Mouse (Mus musculus) forebrain, embryonic 15.5 days (tissue): ENCODE results near the gene Vax1. TPM values are rescaled to one million over a fixed set of nuclear protein-coding genes. Genes with fewer than 3 reads are reported as not detected.
A peak's percentile ranks its signal among the peaks of the same experiment; 100 is the strongest.

Experiments used
- ATAC-seq: fragments of 200-750 bp; cut with Nextera tagmentation; replicated peaks from 2 replicates; pipeline ENCODE4 v1.8.0; 2017; ENCODE audit warnings: mild to moderate bottlenecking, moderate TSS enrichment, moderate library complexity
- H3K27ac ChIP-seq: fragments of 300-500 bp; sonication (generic); replicated peaks from 2 replicates; pipeline ENCODE4 v1.5.1; 2015; ENCODE audit warnings: mild to moderate bottlenecking, inconsistent platforms
- H3K27me3 ChIP-seq: fragments of 300-500 bp; sonication (generic); 2 replicates; pipeline ENCODE4 v1.6.1; 2015; ENCODE audit warnings: inconsistent platforms
- H3K36me3 ChIP-seq: fragments of 300-500 bp; sonication (generic); 2 replicates; pipeline ENCODE4 v1.6.1; 2015; ENCODE audit warnings: mild to moderate bottlenecking, inconsistent platforms
- H3K4me1 ChIP-seq: fragments of 300-500 bp; sonication (generic); 2 replicates; pipeline ENCODE4 v1.6.1; 2015; ENCODE audit warnings: inconsistent platforms
- H3K4me2 ChIP-seq: fragments of 300-500 bp; sonication (generic); replicated peaks from 2 replicates; pipeline ENCODE4 v1.6.1; 2015; ENCODE audit warnings: mild to moderate bottlenecking, inconsistent platforms
- H3K4me3 ChIP-seq: fragments of 300-500 bp; sonication (generic); 2 replicates; pipeline ENCODE4 v1.5.1; 2015; ENCODE audit warnings: mild to moderate bottlenecking, inconsistent platforms
- H3K9ac ChIP-seq: fragments of 300-500 bp; sonication (generic); replicated peaks from 2 replicates; pipeline ENCODE4 v1.6.1; 2015; ENCODE audit warnings: mild to moderate bottlenecking, inconsistent platforms
- H3K9me3 ChIP-seq: fragments of 300-500 bp; sonication (generic); 2 replicates; pipeline ENCODE4 v1.6.1; 2016; ENCODE audit warnings: inconsistent platforms
- WGBS: fragments of 180-500 bp; shearing (Covaris S2); methylation state at CpG from one replicate; pipeline ENCODE4 v1.1.7; 2015; ENCODE audit warnings: mixed read lengths; 5-methylcytosine and 5-hydroxymethylcytosine counted together
- polyA plus RNA-seq: library from polyadenylated mRNA; unstranded; fragments of >200 nt; fragmentation: Nextera tagmentation; extraction: Ambion mirVana; gene quantifications from 2 replicates; pipeline ENCODE4 v1.2.1, GENCODE M21; 2015

Gene Vax1
- polyA plus RNA-seq, 1 experiment from 2014 or later: 5.5 TPM

GRCm38 (mm10) chr19:59191123-59191505, 21.3 kb upstream of the Vax1 start:
- Histone ChIP-seq H3K27me3 (peaks cover 71% of the 10 kb centered on the region), H3K4me3 (no peak overlapping the region), H3K9me3 (no peaks in the 10 kb centered on the region), H3K36me3 (no peaks in the 10 kb centered on the region), H3K27ac (no peak overlapping the region), H3K4me2 (no peak overlapping the region), H3K9ac (no peak overlapping the region), H3K4me1 (peaks cover 12% of the 10 kb centered on the region)
- no peak for ATAC-seq
- WGBS: 10% methylated on average over 4 of the region's 4 CpGs

DNA sequence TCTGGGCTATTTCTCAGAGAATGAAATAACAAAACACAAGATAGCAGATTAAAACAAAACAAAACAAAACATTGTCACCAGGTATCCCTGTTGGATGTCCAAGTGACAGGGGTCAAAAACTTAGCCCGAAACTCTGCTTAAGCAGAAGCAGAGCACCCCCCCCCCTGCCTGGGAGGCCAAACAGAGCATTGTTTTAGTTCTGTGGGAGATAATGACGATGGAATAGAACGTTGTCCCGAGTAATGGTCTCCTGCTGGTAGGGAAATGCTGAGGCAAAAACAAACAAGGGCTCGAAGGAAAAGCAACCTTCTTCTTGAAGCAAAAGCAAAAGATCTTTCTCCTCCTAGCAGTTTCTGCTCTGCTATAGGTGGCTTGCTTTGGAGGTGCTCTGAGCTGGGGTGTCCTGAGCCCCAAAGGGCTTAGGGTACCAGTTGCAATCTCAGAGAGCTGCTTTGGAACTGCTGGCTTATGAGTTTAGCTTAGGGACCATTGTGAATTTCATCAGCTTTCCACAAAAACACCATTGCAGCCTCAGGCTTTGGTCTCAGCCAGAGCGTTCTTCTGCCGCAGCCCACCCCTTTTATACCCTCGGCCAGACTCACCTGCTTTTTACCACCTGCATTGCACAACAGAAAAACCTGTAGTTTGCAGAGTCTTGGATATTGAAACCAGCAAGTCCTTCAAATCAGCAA, 20.7 kb upstream of the Vax1 start:
- Histone ChIP-seq H3K27ac (no peak overlapping the region), H3K4me2 (no peak overlapping the region), H3K4me3 (no peak overlapping the region), H3K9ac (no peak overlapping the region), H3K36me3 (no peaks in the 10 kb centered on the region), H3K4me1 (peaks cover 8% of the 10 kb centered on the region), H3K27me3 (peaks cover 69% of the 10 kb centered on the region), H3K9me3 (no peaks in the 10 kb centered on the region)
- 5% methylated on average over 8 of the region's 8 CpGs for WGBS
- ATAC-seq: no peak

- H3K27me3 ChIP-seq: peaks cover 66% of the 10 kb centered on the region
- H3K9ac ChIP-seq: no peak overlapping the region
- H3K4me2 ChIP-seq: no peak overlapping the region
- peaks cover 2% of the 10 kb centered on the region for H3K4me1 ChIP-seq
- 15% methylated on average over 4 of the region's 4 CpGs for WGBS
- H3K27ac ChIP-seq: no peak overlapping the region
- H3K36me3 ChIP-seq: no peaks in the 10 kb centered on the region
- no peak for ATAC-seq
- no peak overlapping the region for H3K4me3 ChIP-seq
- H3K9me3 ChIP-seq: no peaks in the 10 kb centered on the region
Measured at GRCm38 (mm10) chr19:59188981-59189380, 19.1 kb upstream of the Vax1 start.

GRCm38 (mm10) chr19:59184000-59184399, 14.1 kb upstream of the Vax1 start:
- Histone ChIP-seq H3K36me3 (no peaks in the 10 kb centered on the region), H3K4me3 (no peak overlapping the region), H3K27me3 (peaks cover 45% of the 10 kb centered on the region), H3K9me3 (no peaks in the 10 kb centered on the region), H3K4me2 (no peak overlapping the region), H3K4me1 (no peaks in the 10 kb centered on the region), H3K9ac (no peak overlapping the region), H3K27ac (no peak overlapping the region)
- no peak for ATAC-seq
- WGBS: 40% methylated on average over 3 of the region's 3 CpGs

DNA sequence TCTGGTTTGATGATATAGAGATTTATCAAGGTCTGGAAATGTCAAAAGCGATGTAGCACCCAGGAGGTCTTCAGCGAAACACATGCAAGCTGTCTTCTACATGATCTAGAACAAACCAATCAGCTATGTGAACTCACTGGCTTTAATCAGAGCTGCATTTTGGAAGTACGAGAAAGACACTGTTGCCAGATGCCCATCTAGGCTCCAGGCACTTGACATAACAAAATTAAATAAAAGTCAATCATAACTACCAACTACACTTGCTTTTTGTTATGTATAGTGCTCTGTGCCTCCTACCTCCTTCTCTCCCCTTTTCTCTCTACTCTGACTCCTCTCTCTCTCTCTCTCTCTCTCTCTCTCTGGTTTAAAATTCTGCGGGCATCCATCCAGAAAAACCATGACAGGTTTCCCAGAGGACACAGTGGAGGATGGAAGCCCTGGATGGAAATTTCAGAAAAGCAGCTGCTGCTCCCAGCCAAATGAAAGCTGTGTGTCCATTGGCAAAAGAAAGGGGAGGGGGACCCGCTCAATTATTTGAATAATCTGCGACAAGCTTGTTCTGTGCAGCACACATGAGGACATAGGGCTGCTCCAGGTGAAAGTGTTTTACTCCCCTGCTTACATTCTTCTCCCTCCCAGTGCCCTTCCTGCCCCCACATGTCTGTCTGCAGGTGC, 3.6 kb upstream of the Vax1 start:
- ATAC-seq: no peak
- no peaks in the 10 kb centered on the region for H3K36me3 ChIP-seq
- no peaks in the 10 kb centered on the region for H3K9me3 ChIP-seq
- no peak overlapping the region for H3K9ac ChIP-seq
- peaks cover 74% of the 10 kb centered on the region for H3K27me3 ChIP-seq
- no peak overlapping the region for H3K4me2 ChIP-seq
- WGBS: 5% methylated on average over 6 of the region's 6 CpGs
- H3K27ac ChIP-seq: no peak overlapping the region
- H3K4me1 ChIP-seq: peaks cover 33% of the 10 kb centered on the region
- H3K4me3 ChIP-seq: no peak overlapping the region

DNA sequence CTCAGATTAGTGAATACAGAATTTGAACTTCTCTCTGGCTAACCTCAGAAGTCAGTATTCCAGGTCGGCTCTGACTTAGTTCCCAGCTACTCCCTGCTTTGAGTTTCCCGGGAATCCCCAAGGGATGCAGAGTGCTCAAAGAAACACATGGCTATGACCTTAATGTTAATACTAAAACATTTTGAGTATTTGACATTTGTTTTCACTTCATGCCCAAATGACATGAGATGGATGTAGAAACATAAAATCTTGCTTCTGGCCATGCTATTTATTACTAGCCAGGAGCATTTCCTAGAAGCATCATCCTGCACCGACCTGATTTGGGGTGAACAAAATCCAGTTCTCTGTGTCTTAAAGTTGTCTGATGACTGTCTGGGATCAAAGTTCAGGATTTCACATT, 2.9 kb upstream of the Vax1 start:
- peaks cover 74% of the 10 kb centered on the region for H3K27me3 ChIP-seq
- no peaks in the 10 kb centered on the region for H3K36me3 ChIP-seq
- H3K9ac ChIP-seq: no peak overlapping the region
- 2% methylated on average over 3 of the region's 3 CpGs for WGBS
- ATAC-seq: no peak
- no peak overlapping the region for H3K4me2 ChIP-seq
- no peaks in the 10 kb centered on the region for H3K9me3 ChIP-seq
- H3K4me3 ChIP-seq: no peak overlapping the region
- H3K4me1 ChIP-seq: peaks cover 36% of the 10 kb centered on the region
- H3K27ac ChIP-seq: no peak overlapping the region

GRCm38 (mm10) chr19:59171871-59172245, 2.0 kb upstream of the Vax1 start:
- peak overlapping the region; percentile 38; the same call in 1 of the 2 replicates for H3K27ac ChIP-seq
- no peak overlapping the region for H3K9ac ChIP-seq
- H3K27me3 ChIP-seq: peaks cover 75% of the 10 kb centered on the region
- no peaks in the 10 kb centered on the region for H3K36me3 ChIP-seq
- peaks cover 37% of the 10 kb centered on the region for H3K4me1 ChIP-seq
- H3K4me2 ChIP-seq: peak overlapping the region; percentile 74
- H3K4me3 ChIP-seq: peak overlapping the region; percentile 48
- ATAC-seq: no peak
- no peaks in the 10 kb centered on the region for H3K9me3 ChIP-seq
- 2% methylated on average over 19 of the region's 19 CpGs for WGBS

DNA sequence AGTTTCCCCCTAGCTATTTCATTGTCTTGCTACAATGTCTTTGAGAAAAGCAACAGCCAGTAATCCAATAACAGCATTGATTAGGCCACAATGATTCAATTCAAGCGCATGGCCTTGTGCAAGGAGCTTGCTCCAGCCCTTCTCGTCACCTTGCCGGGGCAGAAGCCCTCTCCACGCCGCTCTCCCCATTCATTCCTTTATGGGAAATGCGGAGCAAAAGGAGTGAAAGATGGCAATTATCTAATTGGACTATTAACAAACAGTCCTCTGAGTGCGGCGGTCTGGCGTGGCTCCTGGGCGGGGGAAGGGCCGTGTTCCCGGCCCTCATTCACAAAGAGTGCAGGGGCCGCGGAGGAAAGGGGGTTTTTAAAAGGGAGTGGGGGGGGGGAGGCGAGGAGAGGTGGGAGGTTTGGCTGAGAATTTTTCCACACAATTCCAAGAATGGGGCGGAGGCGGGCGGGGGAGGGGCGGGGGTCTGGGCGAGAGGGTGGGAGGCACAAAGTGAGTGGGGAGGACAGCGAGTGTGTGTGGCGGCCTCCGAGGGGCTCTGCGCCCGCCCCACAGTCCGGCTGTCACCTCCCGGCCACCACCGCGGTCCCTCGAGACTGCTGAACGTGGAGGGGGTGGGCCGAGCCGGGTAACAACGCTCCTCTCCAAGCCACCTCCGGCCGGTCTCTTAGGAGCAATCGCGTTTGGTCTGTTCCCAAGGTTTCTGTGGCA, 1.5 kb upstream of the Vax1 start:
- Histone ChIP-seq H3K4me2 (peak overlapping the region; percentile 74), H3K27ac (peak overlapping the region; percentile 74), H3K4me1 (peaks cover 42% of the 10 kb centered on the region), H3K27me3 (peaks cover 77% of the 10 kb centered on the region), H3K9ac (peak overlapping the region; percentile 22; the same call in 1 of the 2 replicates), H3K36me3 (no peaks in the 10 kb centered on the region), H3K9me3 (no peaks in the 10 kb centered on the region), H3K4me3 (peak overlapping the region; percentile 48)
- under 1% methylated on average over 37 of the region's 38 CpGs for WGBS
- ATAC-seq: peak; percentile 68

GRCm38 (mm10) chr19:59170766-59171095, 875 bp upstream of the Vax1 start:
- Histone ChIP-seq H3K9ac (peak overlapping the region; percentile 74; the same call in 1 of the 2 replicates), H3K4me1 (peaks cover 47% of the 10 kb centered on the region), H3K27ac (peak overlapping the region; percentile 74), H3K4me2 (peak overlapping the region; percentile 74), H3K27me3 (peaks cover 72% of the 10 kb centered on the region), H3K36me3 (no peaks in the 10 kb centered on the region), H3K4me3 (peak overlapping the region; percentile 48), H3K9me3 (no peaks in the 10 kb centered on the region)
- ATAC-seq: peak; percentile 29; the same call in 1 of the 2 replicates
- WGBS: 0% methylated on average over 6 of the region's 6 CpGs

DNA sequence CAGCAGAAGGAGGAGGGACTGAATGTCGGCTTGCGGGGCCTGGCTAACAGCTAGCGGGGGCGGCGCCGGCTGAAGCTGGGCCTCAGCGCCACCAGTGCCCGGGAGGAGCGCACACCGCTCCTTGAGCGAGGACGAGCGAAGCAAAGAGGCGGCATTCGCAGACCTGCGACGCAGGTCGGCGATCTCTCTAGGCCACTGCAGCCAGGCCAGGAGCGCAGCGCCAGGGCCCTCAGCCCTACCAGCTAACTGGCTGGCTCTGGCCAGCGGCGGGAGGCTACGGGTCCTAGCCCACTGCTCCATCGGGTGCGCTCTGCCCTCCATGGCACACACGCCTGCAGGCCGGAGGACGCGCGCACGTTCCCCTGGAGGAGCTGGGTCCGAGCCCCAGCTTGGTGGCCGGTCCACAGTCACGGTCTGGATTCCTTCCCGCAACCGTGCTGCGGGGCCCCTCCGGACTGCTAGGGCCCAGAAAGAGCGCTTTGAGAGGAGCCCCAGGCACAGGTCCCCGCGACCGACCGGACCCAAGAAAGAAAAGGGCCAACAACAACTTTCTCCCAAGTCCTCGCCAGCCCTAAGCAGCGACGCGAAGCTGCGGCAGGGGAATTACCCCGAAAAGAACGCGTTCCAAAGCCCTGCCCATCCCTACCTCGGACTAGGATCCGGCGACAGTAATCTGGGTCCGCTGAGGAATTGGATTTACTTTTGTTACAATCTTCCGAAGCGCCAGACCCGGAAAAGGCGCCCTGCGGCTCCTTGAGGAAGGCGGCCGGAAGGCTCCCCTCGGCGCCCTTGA, 517 bp downstream of the Vax1 start:
- no peak for ATAC-seq
- H3K4me3 ChIP-seq: peak overlapping the region; percentile 48
- WGBS: under 1% methylated on average over 65 of the region's 65 CpGs
- peak overlapping the region; percentile 74 for H3K9ac ChIP-seq
- peak overlapping the region; percentile 74 for H3K4me2 ChIP-seq
- no peaks in the 10 kb centered on the region for H3K9me3 ChIP-seq
- peak overlapping the region; percentile 74 for H3K27ac ChIP-seq
- peaks cover 68% of the 10 kb centered on the region for H3K27me3 ChIP-seq
- peaks cover 50% of the 10 kb centered on the region for H3K4me1 ChIP-seq
- H3K36me3 ChIP-seq: no peaks in the 10 kb centered on the region

DNA sequence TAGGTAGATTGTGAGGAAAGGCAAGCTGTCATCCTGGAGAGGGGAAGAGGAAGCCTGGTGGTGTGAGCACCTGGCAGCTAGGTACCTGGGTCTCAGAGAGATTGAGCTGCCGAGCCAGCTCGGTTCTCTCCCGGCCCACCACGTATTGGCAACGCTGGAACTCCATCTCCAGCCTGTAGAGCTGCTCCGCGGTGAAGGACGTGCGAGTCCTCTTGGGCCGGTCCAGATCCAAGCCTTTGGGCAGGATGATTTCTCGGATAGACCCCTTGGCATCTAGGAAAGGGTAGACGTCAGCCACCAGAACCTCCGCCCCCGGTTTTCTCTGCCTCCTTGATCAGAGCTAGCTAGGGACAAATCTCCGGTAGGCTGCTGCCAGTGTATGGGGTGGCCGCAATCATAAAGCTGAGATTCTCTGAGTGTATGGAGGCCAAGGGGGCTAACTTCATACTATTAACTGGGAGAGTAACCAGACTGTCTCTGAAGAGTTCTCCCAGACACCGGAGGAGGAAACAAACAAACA, 1.4 kb downstream of the Vax1 start:
- H3K27ac ChIP-seq: peak overlapping the region; percentile 74
- peaks cover 67% of the 10 kb centered on the region for H3K27me3 ChIP-seq
- H3K4me2 ChIP-seq: peak overlapping the region; percentile 74
- H3K9ac ChIP-seq: peak overlapping the region; percentile 74
- H3K4me1 ChIP-seq: peaks cover 50% of the 10 kb centered on the region
- no peaks in the 10 kb centered on the region for H3K36me3 ChIP-seq
- peak overlapping the region; percentile 48 for H3K4me3 ChIP-seq
- no peak for ATAC-seq
- no peaks in the 10 kb centered on the region for H3K9me3 ChIP-seq
- 3% methylated on average over 17 of the region's 17 CpGs for WGBS
